Mouse (Mus musculus): ENCODE data around the gene Prkag2.

DNA sequence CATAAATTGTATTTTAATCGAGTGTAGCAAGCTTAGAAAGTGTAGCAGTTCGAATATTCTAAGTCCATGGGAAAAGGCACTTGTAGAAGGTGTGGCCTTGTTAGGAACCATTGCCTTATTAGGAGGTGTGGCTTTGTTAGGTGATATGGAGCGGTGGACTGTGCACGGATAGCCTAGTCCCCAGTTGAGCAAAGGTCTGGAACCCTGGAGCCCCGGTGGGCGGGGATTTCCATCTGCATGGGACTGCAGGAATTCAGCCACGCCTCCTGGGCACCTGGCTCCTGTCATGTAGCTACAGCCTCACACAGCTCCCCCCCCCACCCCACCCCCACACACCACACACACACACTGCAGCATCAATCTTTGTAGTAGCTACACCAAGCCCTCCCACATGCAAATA is 46.3 kb upstream of the Prkag2 start:
- no peak for TF ChIP-seq POLR2A (IDR thresholded peaks at IDR 0.05; ENCODE audit: borderline replicate concordance, control insufficient read depth, low read depth, low read length)
- no peak for TF ChIP-seq CTCF (IDR thresholded peaks at IDR 0.05; ENCODE audit: control insufficient read depth, insufficient read depth, low read length)

All from bone marrow, adult 2 months (tissue).